Mouse (Mus musculus) ES-Bruce4 (cell line): ENCODE data around the gene Mb. TPM values are rescaled to one million over a fixed set of nuclear protein-coding genes. Genes with fewer than 3 reads are reported as not detected.
A peak's percentile ranks its signal among the peaks of the same experiment; 100 is the strongest.

ENCODE experiments used
- H3K27ac ChIP-seq: 2 replicates; pipeline ENCODE4 v1.5.1; 2012; ENCODE audit warnings: low read length, inconsistent platforms; ENCODE audit not compliant: insufficient read depth
- H3K27me3 ChIP-seq: 2 replicates; pipeline ENCODE4 v1.6.1; 2012; ENCODE audit warnings: mild to moderate bottlenecking, low read length, inconsistent platforms; ENCODE audit not compliant: control insufficient read depth, poor library complexity, insufficient read depth, severe bottlenecking
- H3K36me3 ChIP-seq: 2 replicates; pipeline ENCODE4 v1.6.1; 2012; ENCODE audit warnings: inconsistent platforms, mild to moderate bottlenecking, low read length, moderate library complexity; ENCODE audit not compliant: control insufficient read depth, poor library complexity, insufficient read depth, severe bottlenecking
- H3K4me1 ChIP-seq: one replicate; pipeline ENCODE4 v1.8.1; 2011; ENCODE audit warnings: low read length; ENCODE audit not compliant: control insufficient read depth, insufficient read depth
- H3K4me3 ChIP-seq: 2 replicates; pipeline ENCODE4 v1.5.1; 2011; ENCODE audit warnings: low read depth, mild to moderate bottlenecking, low read length
- H3K9ac ChIP-seq: 2 replicates; pipeline ENCODE4 v1.6.1; 2012; ENCODE audit warnings: low read depth, mild to moderate bottlenecking, inconsistent platforms; ENCODE audit not compliant: poor library complexity, severe bottlenecking
- H3K9me3 ChIP-seq: replicated peaks from 2 replicates; pipeline ENCODE4 v1.6.1; 2012; ENCODE audit warnings: mild to moderate bottlenecking, low read length, inconsistent platforms; ENCODE audit not compliant: control insufficient read depth, poor library complexity, insufficient read depth, severe bottlenecking
- CTCF ChIP-seq: IDR thresholded peaks from one replicate; pipeline ENCODE4 v1.8.1; 2011; ENCODE audit warnings: low read depth, low read length
- EP300 ChIP-seq: IDR thresholded peaks from 2 replicates; pipeline ENCODE4 v1.6.1; 2011; ENCODE audit warnings: low read depth, low read length; ENCODE audit not compliant: insufficient read depth
- POLR2A ChIP-seq: IDR thresholded peaks from one replicate; pipeline ENCODE4 v1.8.1; 2011; ENCODE audit warnings: low read length; ENCODE audit not compliant: insufficient read depth
- polyA plus RNA-seq: library from polyadenylated mRNA; stranded (reverse); fragments of >200 nt; gene quantifications from 2 replicates; pipeline ENCODE4 v1.2.4, GENCODE M21; 2011; ENCODE audit warnings: low read depth; ENCODE audit not compliant: missing spikeins, insufficient read depth, insufficient read length

The Mb gene
- polyA plus RNA-seq, 1 experiment: 1.9 TPM

DNA sequence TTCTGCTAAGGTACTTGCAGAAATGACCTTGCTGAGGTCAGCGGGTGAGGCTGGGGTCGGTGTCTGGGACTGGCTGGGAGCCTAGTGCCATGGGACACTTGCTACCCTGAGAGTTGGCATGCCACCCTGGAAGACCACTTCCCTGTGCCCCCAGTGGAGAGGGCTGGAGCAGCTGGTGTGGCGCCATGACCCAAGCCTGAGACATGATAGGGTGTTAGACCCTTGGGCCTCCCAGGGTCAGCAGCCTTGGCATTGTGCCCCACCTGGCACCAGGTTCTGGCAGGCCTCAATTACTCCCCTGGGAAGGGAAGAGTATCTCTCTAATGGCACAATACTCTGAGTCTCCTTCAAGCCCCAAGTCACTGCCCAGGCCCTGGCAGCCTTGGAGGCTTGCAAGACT, 29.4 kb downstream of the Mb start:
- H3K27me3 ChIP-seq: no peaks in the 10 kb centered on the region
- no peaks in the 10 kb centered on the region for H3K4me1 ChIP-seq
- no peak for TF ChIP-seq CTCF
- no peak for TF ChIP-seq POLR2A
- TF ChIP-seq EP300: no peak
- no peaks in the 10 kb centered on the region for H3K9me3 ChIP-seq
- H3K27ac ChIP-seq: no peak overlapping the region
- no peak overlapping the region for H3K9ac ChIP-seq
- no peaks in the 10 kb centered on the region for H3K36me3 ChIP-seq
- H3K4me3 ChIP-seq: no peak overlapping the region

GRCm38 (mm10) chr15:77020136-77020535, 30.3 kb downstream of the Mb start:
- no peak overlapping the region for H3K4me3 ChIP-seq
- H3K36me3 ChIP-seq: no peaks in the 10 kb centered on the region
- no peaks in the 10 kb centered on the region for H3K4me1 ChIP-seq
- no peak overlapping the region for H3K9ac ChIP-seq
- TF ChIP-seq CTCF: no peak
- no peak for TF ChIP-seq POLR2A
- no peak for TF ChIP-seq EP300
- H3K27me3 ChIP-seq: no peaks in the 10 kb centered on the region
- H3K9me3 ChIP-seq: no peaks in the 10 kb centered on the region
- no peak overlapping the region for H3K27ac ChIP-seq

GRCm38 (mm10) chr15:77019533-77019932, 30.9 kb downstream of the Mb start:
- Histone ChIP-seq H3K9ac (no peak overlapping the region), H3K4me3 (no peak overlapping the region), H3K9me3 (no peaks in the 10 kb centered on the region), H3K27me3 (no peaks in the 10 kb centered on the region), H3K4me1 (no peaks in the 10 kb centered on the region), H3K27ac (no peak overlapping the region), H3K36me3 (no peaks in the 10 kb centered on the region)
- TF ChIP-seq CTCF: no peak

GRCm38 (mm10) chr15:77018740-77019340, 31.6 kb downstream of the Mb start:
- Histone ChIP-seq H3K36me3 (no peaks in the 10 kb centered on the region), H3K4me1 (no peaks in the 10 kb centered on the region), H3K9ac (no peak overlapping the region), H3K9me3 (no peaks in the 10 kb centered on the region), H3K27ac (no peak overlapping the region), H3K4me3 (no peak overlapping the region), H3K27me3 (no peaks in the 10 kb centered on the region)
- TF ChIP-seq CTCF (peak; percentile 45), POLR2A (no peak)

GRCm38 (mm10) chr15:77017897-77018296, 32.6 kb downstream of the Mb start:
- Histone ChIP-seq H3K27ac (no peak overlapping the region), H3K4me1 (no peaks in the 10 kb centered on the region), H3K9me3 (no peaks in the 10 kb centered on the region), H3K36me3 (no peaks in the 10 kb centered on the region), H3K9ac (no peak overlapping the region), H3K27me3 (no peaks in the 10 kb centered on the region), H3K4me3 (no peak overlapping the region)
- no peak for TF ChIP-seq CTCF
- TF ChIP-seq POLR2A: no peak
- TF ChIP-seq EP300: no peak

DNA sequence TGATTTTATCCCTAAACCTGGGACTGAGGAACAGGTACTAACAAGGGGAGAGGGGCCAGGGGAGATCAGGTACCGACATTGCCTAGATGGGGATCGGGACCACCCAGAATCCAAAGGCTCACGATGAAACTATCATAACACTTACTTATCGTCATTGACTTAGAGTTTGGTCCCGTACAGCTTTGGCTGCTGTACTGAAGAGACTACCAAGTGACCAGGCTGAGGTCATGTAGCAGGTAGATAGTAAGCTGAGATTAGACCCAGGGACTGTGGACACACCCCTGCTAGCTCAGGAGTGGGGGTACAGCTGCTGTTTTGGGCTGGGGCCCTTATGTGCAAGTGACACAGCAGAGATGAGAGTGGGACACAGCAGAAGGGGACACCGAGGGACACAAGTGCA, 34.0 kb downstream of the Mb start:
- Histone ChIP-seq H3K27me3 (no peaks in the 10 kb centered on the region), H3K27ac (no peak overlapping the region), H3K36me3 (no peaks in the 10 kb centered on the region), H3K9ac (no peak overlapping the region), H3K4me3 (no peak overlapping the region), H3K9me3 (no peaks in the 10 kb centered on the region), H3K4me1 (no peaks in the 10 kb centered on the region)
- TF ChIP-seq POLR2A (no peak), EP300 (no peak), CTCF (no peak)

- H3K36me3 ChIP-seq: no peaks in the 10 kb centered on the region
- H3K9me3 ChIP-seq: no peaks in the 10 kb centered on the region
- H3K27me3 ChIP-seq: no peaks in the 10 kb centered on the region
- H3K9ac ChIP-seq: no peak overlapping the region
- no peak for TF ChIP-seq POLR2A
- TF ChIP-seq EP300: no peak
- no peak for TF ChIP-seq CTCF
- H3K4me3 ChIP-seq: no peak overlapping the region
- H3K27ac ChIP-seq: no peak overlapping the region
- no peaks in the 10 kb centered on the region for H3K4me1 ChIP-seq
Measured at GRCm38 (mm10) chr15:77014985-77015384, 35.5 kb downstream of the Mb start.
